Mouse (Mus musculus): Measurements from ENCODE around the gene Lhfpl2.

Lhfpl2 gene

GRCm38 (mm10) chr13:94143063-94143652 lies 85.6 kb downstream of the Lhfpl2 start:
- no peak for DNase-seq

- DNase-seq, result no peak
Measured at GRCm38 (mm10) chr13:94144451-94144850, 86.9 kb downstream of the Lhfpl2 start.

- no peak for DNase-seq
Measured at GRCm38 (mm10) chr13:94147257-94147656, 89.7 kb downstream of the Lhfpl2 start.

- DNase-seq, result no peak
Measured at GRCm38 (mm10) chr13:94149006-94149405, 91.4 kb downstream of the Lhfpl2 start.

DNA sequence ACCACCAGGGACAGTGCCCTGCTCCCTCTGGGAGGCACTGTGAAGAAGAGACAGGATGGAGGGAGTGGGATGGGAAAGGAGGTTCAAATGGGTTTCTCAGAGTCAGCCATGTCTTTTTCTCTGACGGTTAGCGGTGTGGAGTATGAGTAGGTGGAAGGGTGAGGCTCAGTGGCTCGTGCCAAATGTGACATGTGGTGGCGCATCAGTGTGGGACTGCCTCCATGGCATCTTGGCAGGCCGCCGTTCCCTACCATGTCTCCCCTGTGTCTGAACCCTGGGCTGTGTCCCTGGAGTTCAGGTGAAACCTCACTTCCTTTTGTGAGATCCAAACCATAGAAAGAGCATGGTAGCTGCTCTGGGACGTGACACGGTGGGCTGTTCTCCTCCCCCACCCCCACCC lies 92.2 kb downstream of the Lhfpl2 start:
- DNase-seq, result no peak

DNA sequence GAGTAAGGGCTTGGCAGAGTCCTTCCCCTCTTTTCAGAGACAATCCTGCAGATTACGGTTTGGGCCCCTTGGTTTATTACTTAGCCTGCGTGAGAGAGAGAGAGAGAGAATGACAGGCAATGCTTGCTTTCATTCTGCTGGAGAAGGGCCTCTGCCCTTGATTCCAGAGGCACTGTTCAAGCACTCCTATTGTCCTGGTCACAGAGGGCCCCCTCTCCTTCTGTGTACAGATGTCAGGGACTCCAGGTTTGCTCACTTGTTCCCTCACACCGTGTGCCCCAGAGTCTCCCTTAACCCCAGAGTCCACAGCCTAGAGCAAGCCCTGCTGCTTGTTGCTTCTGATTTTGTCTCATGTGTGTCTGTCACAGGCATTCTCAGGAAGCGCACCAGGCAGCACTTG lies 93.7 kb downstream of the Lhfpl2 start:
- no peak for DNase-seq

DNA sequence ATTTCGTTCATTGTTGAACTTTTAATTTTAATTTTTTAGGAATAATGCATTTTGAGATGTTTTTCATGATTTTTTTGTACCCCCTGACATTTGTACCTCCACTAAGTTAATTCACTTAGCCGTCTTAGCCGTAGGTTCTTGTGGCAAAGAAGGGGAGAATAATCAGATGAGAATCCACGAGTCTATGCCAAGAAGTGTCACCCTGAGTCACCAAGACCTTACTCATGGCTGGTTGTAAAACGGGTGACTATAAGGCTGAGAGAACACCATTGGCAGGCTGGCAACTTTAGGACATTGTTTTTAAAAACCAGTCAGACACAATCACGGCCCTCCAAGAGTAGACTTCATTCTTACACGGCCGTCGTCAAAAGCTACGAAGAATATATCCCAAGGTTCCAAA lies 95.2 kb downstream of the Lhfpl2 start:
- no peak for DNase-seq

GRCm38 (mm10) chr13:94153658-94154057 lies 96.1 kb downstream of the Lhfpl2 start:
- no peak for DNase-seq

DNA sequence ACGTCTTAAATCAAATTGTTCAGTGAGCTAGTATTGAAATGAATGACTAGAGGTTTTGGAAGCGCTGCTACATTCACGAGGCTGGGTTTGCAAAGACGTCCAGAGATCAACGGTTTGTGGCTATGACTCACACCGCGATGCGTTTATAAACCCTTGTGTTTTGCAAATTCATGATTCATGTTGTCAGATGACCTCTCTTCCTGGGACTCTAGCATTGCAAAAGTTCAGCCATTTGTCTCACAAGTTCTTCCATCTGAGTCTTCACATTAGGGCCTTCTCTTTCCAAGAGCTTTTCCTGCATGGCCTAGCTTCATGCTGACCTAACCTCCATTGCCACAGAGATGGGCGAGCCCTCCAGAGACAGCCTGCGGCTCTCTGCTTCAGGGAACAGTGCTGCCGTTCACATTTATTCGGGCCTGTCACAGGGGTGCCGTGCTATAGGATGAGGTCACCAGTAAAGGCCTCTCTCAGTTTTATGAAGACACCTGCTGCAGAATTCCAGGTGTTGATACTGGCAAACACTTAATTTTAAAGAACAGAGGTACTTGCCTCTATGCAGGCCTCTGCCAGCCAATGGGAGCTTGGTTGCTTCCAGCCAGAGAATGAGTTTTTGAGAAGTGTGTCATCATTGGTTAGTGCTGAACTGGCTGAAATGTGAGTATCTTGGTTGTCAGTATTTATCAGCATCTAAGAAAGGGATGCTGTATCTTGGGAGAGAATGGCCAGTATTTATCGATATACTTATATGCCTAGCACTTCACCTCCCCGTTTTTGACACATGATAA lies 97.1 kb downstream of the Lhfpl2 start:
- no peak for DNase-seq

DNA sequence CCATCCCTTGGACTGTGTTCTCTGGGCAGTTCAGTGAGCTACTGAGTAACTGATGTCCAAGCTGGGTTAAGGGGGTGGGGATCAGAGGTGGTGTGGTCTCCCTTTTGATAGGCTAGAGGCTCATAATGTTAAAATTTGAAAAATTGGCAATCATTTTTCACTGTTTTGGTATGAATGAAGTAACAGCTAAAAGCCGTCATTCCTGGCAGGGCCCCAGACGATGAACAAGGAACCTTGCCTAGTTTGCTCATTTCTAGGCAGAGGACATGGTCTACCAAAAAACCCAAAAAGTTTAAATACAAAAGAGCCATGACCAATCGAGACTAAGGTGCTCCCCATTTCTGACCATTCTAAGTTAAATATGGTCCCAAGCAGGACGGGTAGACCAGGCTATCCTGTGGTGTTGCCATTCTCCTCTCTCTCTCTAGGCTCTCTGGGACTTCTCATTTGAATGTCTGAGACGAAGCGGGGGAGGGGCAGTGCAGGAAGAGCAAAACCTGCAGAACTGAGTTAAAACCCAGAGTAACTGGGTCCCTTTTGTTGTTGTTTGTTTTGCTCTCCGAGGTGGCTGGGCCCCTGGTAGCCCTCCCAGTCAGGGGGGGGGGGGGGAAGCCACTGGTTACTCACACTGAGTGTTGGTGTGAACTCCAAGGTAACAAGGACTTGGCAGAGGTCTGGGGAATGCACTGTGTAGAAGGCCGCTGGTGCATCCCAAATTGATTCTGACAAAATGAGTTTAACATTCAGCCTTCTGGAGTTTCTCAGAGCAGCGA lies 98.2 kb downstream of the Lhfpl2 start:
- peak; percentile 32 for DNase-seq

DNA sequence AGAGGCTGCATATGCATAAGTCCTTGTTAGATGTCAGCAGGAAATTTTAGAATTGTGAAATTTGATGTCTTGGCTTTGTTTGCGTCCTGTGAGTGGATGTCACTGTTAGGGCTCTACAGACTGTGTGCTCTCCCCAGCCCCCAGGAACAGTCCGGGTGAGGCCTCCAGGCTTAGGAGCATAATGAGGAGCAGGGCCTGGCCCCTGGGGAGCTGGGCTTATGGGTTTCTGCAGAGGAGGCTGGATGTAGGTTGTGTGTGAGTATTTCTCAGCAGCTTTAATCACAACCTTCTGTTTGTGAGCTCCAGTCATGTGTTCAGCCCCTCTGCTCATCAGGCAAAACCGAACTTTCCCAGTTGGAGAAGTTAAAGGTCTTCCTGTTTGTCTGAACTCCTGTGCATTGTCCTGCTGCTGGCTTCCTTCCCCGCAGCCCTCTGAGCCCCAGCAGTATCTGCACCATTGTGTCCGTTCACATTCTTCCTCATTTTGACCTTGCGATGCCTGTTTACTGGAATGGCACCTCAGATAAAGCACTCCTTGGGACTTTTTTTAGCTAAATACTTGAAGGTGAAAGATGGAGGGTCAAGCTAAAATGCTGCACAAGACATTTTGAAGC lies 101.4 kb downstream of the Lhfpl2 start:
- no peak for DNase-seq

- no peak for DNase-seq
Measured at GRCm38 (mm10) chr13:94159478-94160220, 102.1 kb downstream of the Lhfpl2 start.

- no peak for DNase-seq
Measured at GRCm38 (mm10) chr13:94164501-94164900, 106.9 kb downstream of the Lhfpl2 start.

GRCm38 (mm10) chr13:94168319-94168718 lies 110.7 kb downstream of the Lhfpl2 start:
- DNase-seq, result no peak

DNA sequence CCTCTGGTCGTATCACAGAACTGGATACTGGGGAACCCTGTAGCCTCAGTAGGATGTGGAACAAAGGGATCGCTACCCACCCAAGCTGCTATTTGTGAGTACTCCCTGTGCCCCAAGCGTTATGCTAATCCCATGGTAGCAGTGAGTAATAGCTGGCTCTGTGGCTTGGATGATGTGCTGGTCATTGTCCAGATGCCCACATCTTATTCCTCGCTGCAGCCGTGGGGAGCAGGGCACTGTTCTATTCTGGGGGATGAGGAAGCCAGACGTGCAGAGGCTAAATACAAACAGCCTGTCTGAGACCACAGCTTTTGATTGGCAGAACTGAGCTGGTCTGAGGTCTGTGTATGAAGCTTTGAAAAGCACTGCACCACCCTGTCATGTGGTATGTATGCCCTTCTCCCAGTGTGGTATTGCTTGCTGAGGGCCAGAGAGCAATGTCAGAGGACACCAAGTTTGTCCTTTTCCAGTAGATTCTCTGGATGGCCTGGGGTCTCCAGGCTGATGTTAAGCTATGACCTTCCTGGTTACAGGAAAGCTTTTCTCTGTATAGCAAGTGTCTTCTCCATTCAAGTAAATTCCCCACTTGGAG lies 111.8 kb downstream of the Lhfpl2 start:
- DNase-seq, result no peak

DNA sequence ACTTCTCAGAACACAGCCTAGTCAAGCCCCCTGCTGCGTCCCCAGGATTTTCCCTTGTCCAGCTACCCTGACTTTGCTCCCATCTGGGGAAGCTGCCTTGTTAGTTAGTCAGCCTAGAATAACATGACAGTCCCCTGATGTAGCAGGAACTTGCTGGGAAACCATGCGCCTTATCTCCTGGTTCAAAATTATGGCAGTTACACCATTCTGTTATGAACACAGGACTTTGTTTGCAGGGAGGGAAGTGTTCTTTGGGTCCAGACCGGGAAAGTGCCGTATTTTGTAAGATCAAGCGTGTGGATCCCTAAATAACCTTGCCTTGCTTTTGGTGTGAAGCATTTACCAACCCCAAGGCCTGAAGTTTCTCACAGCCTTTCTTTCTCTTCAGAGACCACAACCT lies 114.0 kb downstream of the Lhfpl2 start:
- no peak for DNase-seq

DNA sequence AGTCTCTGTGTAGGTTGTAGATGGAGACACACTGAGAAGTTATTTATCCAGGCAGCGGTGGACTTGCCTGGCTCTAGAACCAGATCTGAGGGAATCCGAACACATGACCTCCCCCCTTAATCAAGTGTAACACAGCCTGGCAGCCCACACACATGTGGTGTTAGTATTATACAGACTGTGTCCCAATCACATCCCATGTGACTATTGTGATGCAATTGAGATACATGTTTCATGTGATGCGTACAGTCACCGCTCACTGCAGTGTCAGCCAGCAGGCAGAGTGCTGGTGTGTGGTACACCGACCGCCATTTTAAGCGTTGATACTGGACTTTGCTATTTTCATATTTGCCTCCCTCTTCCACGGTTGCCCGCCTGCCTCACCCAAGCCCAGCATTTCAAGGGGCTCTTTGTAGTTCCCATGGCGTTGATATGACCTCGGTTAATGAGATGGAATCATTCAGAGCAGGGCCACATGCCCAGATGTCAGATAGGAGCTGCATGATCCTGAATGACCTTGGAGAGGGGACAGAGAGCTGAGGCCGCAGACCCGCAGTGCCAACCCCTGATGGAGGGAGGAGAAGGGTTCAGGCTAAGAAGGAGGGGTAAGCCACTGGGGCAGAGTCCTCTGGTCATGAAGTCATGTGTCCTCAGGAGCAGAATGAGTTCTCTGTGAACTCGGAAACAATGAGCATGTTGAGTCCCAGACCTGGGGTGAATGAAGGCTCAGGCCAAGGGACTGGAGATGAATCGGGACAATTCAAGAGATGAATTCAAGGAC lies 115.1 kb downstream of the Lhfpl2 start:
- DNase-seq, result no peak

DNA sequence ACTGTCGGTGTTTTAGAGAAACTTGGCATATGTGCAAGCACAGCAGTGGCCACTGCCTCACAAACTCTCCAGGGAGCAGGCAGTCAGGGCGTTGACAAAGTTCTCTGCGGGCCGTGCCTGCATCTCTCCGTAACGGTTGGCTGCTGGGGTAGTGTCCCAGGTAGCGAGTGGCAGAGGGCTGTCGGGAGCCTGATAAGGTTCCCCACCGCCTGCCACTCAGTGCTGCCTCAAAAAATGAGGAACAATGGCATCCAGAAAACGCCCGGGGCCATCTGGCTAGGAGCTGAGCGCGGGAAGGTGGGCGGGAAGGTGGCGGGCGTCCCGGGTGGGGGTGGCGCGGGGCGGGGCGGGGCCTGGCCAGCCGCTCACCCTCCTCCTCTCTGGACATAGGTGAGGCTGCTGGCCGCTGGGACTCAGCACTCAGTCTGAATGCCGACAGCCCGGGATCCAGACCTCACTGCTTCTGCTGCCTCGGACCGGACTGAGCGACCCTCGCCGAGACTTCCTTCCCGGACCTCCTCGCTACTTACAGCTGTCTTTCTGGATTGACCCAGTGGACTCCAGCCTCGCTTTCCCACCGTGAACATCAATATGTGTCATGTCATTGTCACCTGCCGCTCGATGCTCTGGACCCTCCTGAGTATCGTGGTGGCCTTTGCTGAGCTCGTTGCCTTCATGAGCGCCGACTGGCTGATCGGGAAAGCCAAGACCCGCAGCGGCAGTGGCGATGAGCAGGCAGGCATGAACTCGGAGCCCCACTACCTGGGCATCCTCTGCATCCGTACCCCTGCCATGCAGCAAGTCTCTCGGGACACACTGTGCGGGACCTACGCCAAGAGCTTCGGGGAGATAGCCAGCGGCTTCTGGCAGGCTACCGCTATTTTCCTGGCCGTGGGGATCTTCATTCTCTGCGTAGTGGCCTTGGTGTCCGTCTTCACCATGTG lies 116.3 kb downstream of the Lhfpl2 start:
- peak; percentile 60 for DNase-seq

GRCm38 (mm10) chr13:94174577-94175279 lies 117.1 kb downstream of the Lhfpl2 start:
- no peak for DNase-seq
